Mouse (Mus musculus) liver, embryonic 15.5 days (tissue): ENCODE measurements around the gene Ntf3. TPM values are rescaled to one million over a fixed set of nuclear protein-coding genes. Genes with fewer than 3 reads are reported as not detected.

Experiments
- ATAC-seq: fragments of 200-750 bp; cut with Nextera tagmentation; 2 replicates; pipeline ENCODE4 v1.8.0; 2017; ENCODE audit warnings: moderate number of reproducible peaks, mild to moderate bottlenecking, moderate library complexity; ENCODE audit not compliant: insufficient read depth
- H3K27ac ChIP-seq: fragments of 300-500 bp; sonication (generic); replicated peaks from 2 replicates; pipeline ENCODE4 v1.5.1; 2015; ENCODE audit warnings: mild to moderate bottlenecking, inconsistent platforms
- H3K27me3 ChIP-seq: fragments of 300-500 bp; sonication (generic); 2 replicates; pipeline ENCODE4 v1.6.1; 2015; ENCODE audit warnings: mild to moderate bottlenecking, inconsistent platforms
- H3K36me3 ChIP-seq: fragments of 300-500 bp; sonication (generic); replicated peaks from 2 replicates; pipeline ENCODE4 v1.6.1; 2015; ENCODE audit warnings: moderate library complexity, mild to moderate bottlenecking, inconsistent platforms
- H3K4me1 ChIP-seq: fragments of 300-500 bp; sonication (generic); replicated peaks from 2 replicates; pipeline ENCODE4 v1.6.1; 2015; ENCODE audit warnings: inconsistent platforms
- H3K4me2 ChIP-seq: fragments of 300-500 bp; sonication (generic); 2 replicates; pipeline ENCODE4 v1.6.1; 2015; ENCODE audit warnings: moderate library complexity, mild to moderate bottlenecking, inconsistent platforms
- H3K4me3 ChIP-seq: fragments of 300-500 bp; sonication (generic); replicated peaks from 2 replicates; pipeline ENCODE4 v1.5.1; 2015; ENCODE audit warnings: mild to moderate bottlenecking, inconsistent platforms
- H3K9ac ChIP-seq: fragments of 300-500 bp; sonication (generic); 2 replicates; pipeline ENCODE4 v1.6.1; 2015; ENCODE audit warnings: moderate library complexity, mild to moderate bottlenecking, inconsistent platforms
- H3K9me3 ChIP-seq: fragments of 300-500 bp; sonication (generic); replicated peaks from 2 replicates; pipeline ENCODE4 v1.6.1; 2016; ENCODE audit warnings: inconsistent platforms
- WGBS: fragments of 180-500 bp; shearing (Covaris S2); methylation state at CpG from one replicate; pipeline ENCODE4 v1.1.7; 2015; ENCODE audit warnings: mixed read lengths; ENCODE audit not compliant: insufficient replicate concordance; 5-methylcytosine and 5-hydroxymethylcytosine counted together
- polyA plus RNA-seq: library from polyadenylated mRNA; unstranded; fragments of >200 nt; fragmentation: Nextera tagmentation; extraction: Ambion mirVana; gene quantifications from 2 replicates; pipeline ENCODE4 v1.2.1, GENCODE M21; 2015

The Ntf3 gene
- polyA plus RNA-seq, 1 experiment from 2014 or later = 0.30 TPM

DNA sequence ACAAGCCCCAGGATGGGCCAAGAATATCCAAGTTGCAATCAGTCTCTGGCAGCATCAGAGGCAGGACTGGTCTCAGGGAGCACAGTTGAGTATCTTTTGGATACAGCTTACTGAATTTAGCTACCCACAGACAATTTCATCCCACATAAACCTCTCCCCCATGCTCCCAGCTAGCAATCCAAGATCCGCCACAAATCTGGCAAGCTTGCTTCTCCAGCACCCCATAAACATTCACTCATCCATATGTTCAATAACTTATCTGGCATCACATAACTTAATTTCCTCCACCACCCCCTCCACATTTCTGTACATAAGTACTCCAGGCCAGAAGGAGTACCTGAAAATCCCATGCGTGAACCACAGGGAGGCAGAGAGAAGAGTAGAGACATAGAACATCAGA lies 10.8 kb downstream of the Ntf3 start:
- no peak overlapping the region for H3K4me3 ChIP-seq
- no peak overlapping the region for H3K27ac ChIP-seq
- H3K9me3 ChIP-seq = no peaks in the 10 kb centered on the region
- H3K4me2 ChIP-seq = no peak overlapping the region
- H3K27me3 ChIP-seq = no peaks in the 10 kb centered on the region
- no peak overlapping the region for H3K9ac ChIP-seq
- 65% methylated on average over 2 of the region's 2 CpGs for WGBS
- no peaks in the 10 kb centered on the region for H3K4me1 ChIP-seq
- no peak for ATAC-seq
- H3K36me3 ChIP-seq = no peaks in the 10 kb centered on the region

DNA sequence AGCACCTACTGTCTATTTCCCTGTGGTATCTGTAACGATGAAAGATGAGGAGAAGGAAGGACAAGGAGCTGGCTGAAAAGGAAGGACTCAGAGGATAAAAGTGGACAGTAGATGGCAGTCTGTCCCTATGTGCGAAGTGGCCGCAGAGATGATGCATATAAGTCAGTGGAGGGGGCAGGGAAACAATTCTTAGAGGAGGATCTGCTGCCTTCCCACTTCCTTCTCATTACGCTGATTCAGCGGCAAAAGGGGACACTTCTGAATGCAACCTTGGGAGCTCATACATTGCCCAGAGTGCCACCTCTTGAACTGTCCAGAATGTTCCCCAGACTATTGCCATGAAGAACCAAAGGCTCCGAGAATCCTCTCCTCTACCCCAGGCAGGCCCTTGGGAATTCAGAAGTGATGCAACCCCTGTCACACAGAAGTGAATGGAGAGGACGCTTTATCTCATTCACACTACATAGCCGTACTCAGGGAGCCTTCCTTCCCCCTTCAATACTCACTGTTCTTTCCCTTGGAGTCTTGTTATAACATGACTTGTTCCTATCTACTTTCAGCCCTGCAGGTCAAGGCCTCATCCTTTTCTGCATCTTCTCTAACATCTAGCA lies 12.2 kb downstream of the Ntf3 start:
- no peaks in the 10 kb centered on the region for H3K4me1 ChIP-seq
- no peaks in the 10 kb centered on the region for H3K9me3 ChIP-seq
- no peak for ATAC-seq
- H3K36me3 ChIP-seq = no peaks in the 10 kb centered on the region
- H3K9ac ChIP-seq = no peak overlapping the region
- 22% methylated on average over 8 of the region's 8 CpGs for WGBS
- no peak overlapping the region for H3K4me3 ChIP-seq
- no peak overlapping the region for H3K27ac ChIP-seq
- no peak overlapping the region for H3K4me2 ChIP-seq
- no peaks in the 10 kb centered on the region for H3K27me3 ChIP-seq

DNA sequence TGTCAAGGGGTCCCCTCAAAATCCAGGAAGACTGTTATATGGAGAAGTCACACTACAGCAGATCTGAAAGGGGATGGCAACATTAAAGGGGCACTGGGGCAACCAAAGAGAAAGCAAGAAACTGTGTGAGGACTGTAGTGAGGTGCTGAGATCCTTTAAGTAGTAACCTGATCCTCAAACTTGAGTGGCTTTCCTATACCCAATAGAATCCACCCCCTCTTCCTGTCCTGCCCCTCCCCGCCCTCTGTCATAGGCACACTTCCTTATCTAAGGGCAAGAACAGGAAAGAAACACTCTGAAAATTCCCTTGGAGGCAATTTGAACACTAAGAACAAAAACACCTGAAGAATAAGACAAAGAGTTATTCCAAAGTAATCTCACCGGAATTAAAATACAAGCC lies 13.6 kb downstream of the Ntf3 start:
- Histone ChIP-seq H3K4me1 (no peaks in the 10 kb centered on the region), H3K4me2 (no peak overlapping the region), H3K9ac (no peak overlapping the region), H3K27me3 (no peaks in the 10 kb centered on the region), H3K9me3 (no peaks in the 10 kb centered on the region), H3K36me3 (no peaks in the 10 kb centered on the region), H3K4me3 (no peak overlapping the region), H3K27ac (no peak overlapping the region)
- WGBS = 43% methylated on average over 2 of the region's 2 CpGs
- ATAC-seq = no peak

DNA sequence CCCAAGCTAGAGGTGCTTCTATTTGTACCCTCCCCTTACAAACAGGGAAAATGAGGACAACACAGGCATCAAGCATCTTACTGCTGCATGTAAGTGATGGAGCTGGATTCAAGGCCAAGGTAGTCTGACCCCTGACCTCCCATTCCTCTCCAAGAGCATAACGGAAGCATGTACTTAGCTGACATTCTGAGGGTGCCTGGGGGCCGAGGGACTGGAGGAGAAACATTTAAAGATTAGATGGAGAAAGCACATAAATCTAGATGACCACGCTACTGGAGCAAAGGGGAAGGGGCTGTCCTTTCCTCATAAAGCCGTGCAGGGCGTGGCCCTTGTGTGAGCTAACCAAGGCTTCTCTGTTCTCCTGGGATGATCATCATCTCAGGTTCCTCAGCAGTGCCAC lies 23.1 kb downstream of the Ntf3 start:
- H3K9ac ChIP-seq = no peak overlapping the region
- ATAC-seq = no peak
- no peak overlapping the region for H3K4me2 ChIP-seq
- WGBS = 57% methylated on average over 5 of the region's 5 CpGs
- H3K36me3 ChIP-seq = no peaks in the 10 kb centered on the region
- no peak overlapping the region for H3K27ac ChIP-seq
- H3K4me3 ChIP-seq = no peak overlapping the region
- H3K4me1 ChIP-seq = no peaks in the 10 kb centered on the region
- no peaks in the 10 kb centered on the region for H3K9me3 ChIP-seq
- no peaks in the 10 kb centered on the region for H3K27me3 ChIP-seq

DNA sequence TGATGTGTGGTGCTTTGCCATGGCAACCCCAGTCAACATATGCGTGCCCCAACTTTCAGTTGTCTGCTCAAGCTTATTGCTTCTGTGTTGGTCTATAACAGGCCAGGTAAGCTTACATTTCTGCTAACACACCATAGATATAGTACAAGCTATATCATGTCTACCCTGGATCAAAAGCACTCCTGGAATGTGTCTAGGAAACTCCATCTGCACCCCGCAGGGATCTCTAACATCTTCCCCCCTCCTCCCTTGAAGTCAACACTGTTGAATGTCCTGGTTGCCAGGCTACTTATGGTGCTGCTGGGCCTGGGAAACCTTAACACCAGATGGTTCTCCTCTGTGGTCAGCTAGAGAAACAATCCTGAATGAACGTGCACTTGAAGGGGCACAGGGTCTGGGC lies 24.0 kb downstream of the Ntf3 start:
- Histone ChIP-seq H3K4me2 (no peak overlapping the region), H3K4me3 (no peak overlapping the region), H3K9me3 (no peaks in the 10 kb centered on the region), H3K27me3 (no peaks in the 10 kb centered on the region), H3K27ac (no peak overlapping the region), H3K4me1 (no peaks in the 10 kb centered on the region), H3K9ac (no peak overlapping the region), H3K36me3 (no peaks in the 10 kb centered on the region)
- WGBS = 57% methylated on average over 3 of the region's 3 CpGs
- ATAC-seq = no peak

DNA sequence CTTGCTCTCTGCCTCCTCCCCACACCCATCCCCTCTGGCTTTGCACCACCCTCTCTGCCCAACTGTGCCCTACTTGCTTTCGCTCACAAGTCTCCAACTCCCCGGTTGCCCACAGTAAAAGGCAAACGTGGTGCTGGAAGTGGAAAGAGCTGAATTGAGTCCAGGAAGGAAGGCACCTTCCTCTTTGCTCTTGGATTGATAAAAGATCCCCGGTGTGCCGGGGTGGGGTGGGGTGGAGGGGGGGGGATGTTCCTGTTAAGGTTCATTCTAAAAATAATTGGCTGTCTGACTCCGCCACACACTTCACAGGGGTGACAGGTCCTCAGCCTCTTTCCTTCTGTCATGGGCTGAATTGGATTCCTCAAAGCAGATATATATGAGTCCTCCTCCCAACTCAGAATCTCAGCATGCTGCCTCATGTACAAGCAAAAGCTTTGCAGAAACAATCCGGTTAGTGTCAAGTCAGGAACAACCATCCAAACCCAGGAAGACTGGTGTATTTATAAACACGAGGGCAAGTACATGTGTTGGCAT lies 24.6 kb downstream of the Ntf3 start:
- Histone ChIP-seq H3K4me2 (no peak overlapping the region), H3K36me3 (no peaks in the 10 kb centered on the region), H3K9ac (no peak overlapping the region), H3K4me3 (no peak overlapping the region), H3K4me1 (no peaks in the 10 kb centered on the region), H3K27me3 (no peaks in the 10 kb centered on the region), H3K27ac (no peak overlapping the region), H3K9me3 (no peaks in the 10 kb centered on the region)
- 33% methylated on average over 8 of the region's 8 CpGs for WGBS
- ATAC-seq = no peak

DNA sequence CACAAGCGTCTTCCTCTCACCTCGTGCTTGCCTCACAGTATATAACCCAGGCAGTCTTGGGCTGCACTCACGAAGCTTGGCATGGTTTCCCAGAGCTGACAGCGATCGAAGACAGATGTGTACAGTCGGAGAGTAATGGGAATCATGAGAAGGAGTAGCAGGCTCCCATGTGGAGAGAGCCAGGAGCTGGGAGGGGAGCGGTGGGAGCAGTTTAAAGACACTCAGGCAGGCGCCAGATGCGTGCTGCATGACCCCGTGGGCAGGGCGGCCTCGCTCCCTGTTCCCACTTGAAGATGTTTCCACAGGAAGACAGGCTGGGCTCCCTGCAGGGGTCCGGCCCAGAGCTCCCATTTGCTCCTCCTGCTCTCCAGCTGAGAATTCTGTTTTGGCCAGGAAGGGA lies 25.2 kb downstream of the Ntf3 start:
- Histone ChIP-seq H3K27me3 (no peaks in the 10 kb centered on the region), H3K36me3 (no peaks in the 10 kb centered on the region), H3K4me2 (no peak overlapping the region), H3K4me1 (no peaks in the 10 kb centered on the region), H3K4me3 (no peak overlapping the region), H3K27ac (no peak overlapping the region), H3K9ac (no peak overlapping the region), H3K9me3 (no peaks in the 10 kb centered on the region)
- WGBS = 38% methylated on average over 13 of the region's 13 CpGs
- no peak for ATAC-seq

DNA sequence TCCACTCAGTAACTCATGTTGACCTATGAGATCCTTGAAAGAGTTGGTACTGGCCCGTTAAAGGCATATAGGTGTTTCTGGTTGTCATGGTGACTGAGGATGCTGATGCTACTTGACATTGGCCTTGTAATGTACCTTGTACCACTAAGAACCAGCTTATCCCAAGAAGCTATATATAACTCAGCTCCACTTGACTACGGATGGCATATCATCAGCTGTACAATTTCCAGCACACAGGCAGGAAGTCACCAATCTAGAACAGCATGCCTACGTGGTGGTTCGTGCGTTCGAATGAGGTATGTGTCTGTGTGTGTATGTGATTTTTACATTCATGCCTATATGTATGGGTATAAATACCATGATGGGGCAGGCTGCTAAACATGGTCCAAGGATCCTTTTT lies 25.7 kb downstream of the Ntf3 start:
- Histone ChIP-seq H3K36me3 (no peaks in the 10 kb centered on the region), H3K9ac (no peak overlapping the region), H3K4me1 (no peaks in the 10 kb centered on the region), H3K9me3 (no peaks in the 10 kb centered on the region), H3K27ac (no peak overlapping the region), H3K4me3 (no peak overlapping the region), H3K27me3 (no peaks in the 10 kb centered on the region), H3K4me2 (no peak overlapping the region)
- 60% methylated on average over 6 of the region's 6 CpGs for WGBS
- no peak for ATAC-seq

DNA sequence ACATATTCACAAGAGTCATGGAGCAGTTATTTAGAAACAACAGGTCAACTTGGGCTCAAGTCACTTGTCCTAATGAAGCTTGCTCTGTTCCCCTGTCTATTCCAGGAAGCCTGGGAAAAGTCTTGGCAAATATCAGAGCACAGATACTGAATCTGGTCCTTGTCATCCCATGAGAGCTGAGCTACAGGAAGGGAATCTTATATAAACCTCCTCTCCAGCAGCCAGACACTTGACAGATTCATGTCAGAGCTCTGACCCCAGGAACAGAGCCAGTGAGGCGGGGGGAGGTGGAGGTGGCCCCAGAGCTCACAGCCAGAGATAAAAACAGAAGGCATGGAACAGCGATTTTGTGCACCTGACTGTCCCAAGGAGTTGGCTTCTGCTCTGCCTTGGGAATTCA lies 26.3 kb downstream of the Ntf3 start:
- no peak for ATAC-seq
- Histone ChIP-seq H3K27ac (no peak overlapping the region), H3K4me3 (no peak overlapping the region), H3K9me3 (no peaks in the 10 kb centered on the region), H3K4me2 (no peak overlapping the region), H3K9ac (no peak overlapping the region), H3K27me3 (no peaks in the 10 kb centered on the region), H3K4me1 (no peaks in the 10 kb centered on the region), H3K36me3 (no peaks in the 10 kb centered on the region)
- 48% methylated on average over 2 of the region's 2 CpGs for whole genome bisulfite sequencing

DNA sequence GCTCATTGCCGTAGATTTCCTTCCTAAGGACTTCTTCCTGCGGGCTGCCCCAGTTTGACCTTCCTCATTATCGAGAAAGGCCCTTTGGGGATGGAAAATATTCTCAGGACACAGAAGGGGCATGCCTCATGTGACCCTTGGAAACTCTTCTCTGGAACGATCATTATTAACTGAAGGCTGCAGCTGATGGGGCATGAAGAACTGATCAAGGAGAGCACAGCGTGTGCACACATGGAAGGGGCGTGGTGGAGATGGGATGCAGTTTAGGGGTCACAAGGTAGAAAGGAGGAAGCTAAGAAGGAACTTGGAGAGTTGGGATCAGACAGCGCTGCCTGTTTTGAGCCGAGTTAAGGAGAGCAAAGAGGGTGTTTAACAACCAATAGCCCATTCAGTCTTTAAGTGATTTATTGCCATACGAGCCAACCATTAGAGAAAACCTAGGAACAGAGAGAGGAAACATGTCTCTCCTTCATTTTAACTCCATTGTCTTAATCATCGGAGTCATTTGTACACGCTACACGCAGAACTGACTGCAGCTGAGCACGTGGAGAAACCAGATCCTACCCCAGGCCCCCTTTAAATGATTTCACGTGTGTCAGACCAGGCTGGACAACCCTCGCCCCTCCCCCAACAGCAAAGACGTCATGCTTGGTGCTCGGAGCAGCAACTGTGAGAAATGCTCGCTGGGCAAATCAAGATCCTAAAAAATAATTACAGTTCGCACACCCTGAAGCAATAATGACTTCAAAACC lies 32.4 kb downstream of the Ntf3 start:
- no peaks in the 10 kb centered on the region for H3K36me3 ChIP-seq
- no peaks in the 10 kb centered on the region for H3K27me3 ChIP-seq
- H3K9me3 ChIP-seq = no peaks in the 10 kb centered on the region
- 53% methylated on average over 19 of the region's 19 CpGs for WGBS
- H3K27ac ChIP-seq = no peak overlapping the region
- no peak overlapping the region for H3K4me2 ChIP-seq
- no peak for ATAC-seq
- no peaks in the 10 kb centered on the region for H3K4me1 ChIP-seq
- H3K4me3 ChIP-seq = no peak overlapping the region
- H3K9ac ChIP-seq = no peak overlapping the region

DNA sequence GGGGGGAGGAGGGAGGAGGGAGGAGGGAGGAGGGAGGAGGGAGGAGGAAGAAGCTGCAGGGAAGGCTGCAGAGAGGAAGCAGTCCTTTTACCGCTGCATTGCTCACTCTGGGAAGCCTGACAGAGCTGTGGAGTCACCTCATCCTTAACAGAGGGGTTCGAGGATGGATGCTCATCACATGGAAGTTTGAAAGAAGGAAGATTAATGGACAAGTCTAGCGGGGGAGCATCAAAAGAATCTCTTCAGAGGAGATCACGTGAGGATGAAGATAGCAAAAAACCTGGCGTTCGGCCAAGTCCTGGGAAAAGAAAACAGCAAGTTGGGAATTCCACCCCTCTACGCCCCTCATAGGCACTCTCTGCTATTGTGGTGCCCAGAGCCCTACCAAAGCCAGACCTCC lies 38.5 kb downstream of the Ntf3 start:
- Histone ChIP-seq H3K4me2 (no peak overlapping the region), H3K9me3 (no peaks in the 10 kb centered on the region), H3K27me3 (no peaks in the 10 kb centered on the region), H3K27ac (no peak overlapping the region), H3K4me3 (no peak overlapping the region), H3K36me3 (no peaks in the 10 kb centered on the region), H3K9ac (no peak overlapping the region), H3K4me1 (no peaks in the 10 kb centered on the region)
- no peak for ATAC-seq
- 58% methylated on average over 7 of the region's 7 CpGs for WGBS

DNA sequence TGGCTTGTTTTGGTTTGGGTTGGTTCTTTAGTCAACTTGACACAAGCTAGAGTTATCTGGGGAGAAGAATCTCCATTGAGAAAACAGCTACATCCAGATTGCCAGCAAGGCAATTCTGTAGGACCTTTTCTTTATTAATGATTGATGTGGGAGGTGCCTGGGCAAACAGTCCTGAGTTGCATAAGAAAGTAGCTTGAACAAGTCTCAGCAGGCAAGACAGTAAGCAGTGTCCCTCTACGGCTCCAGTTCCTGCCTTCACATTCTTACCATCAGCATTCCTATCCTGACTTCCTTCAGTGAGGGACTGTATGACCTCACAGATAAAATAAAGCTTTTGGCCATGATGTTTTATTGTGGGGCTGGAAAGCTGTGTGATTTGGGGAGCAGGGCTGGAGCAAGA lies 48.5 kb downstream of the Ntf3 start:
- ATAC-seq = no peak
- WGBS = 66% methylated on average over 1 of the region's 1 CpGs
- Histone ChIP-seq H3K27ac (no peak overlapping the region), H3K4me1 (no peaks in the 10 kb centered on the region), H3K27me3 (no peaks in the 10 kb centered on the region), H3K4me3 (no peak overlapping the region), H3K9me3 (no peaks in the 10 kb centered on the region), H3K4me2 (no peak overlapping the region), H3K36me3 (no peaks in the 10 kb centered on the region), H3K9ac (no peak overlapping the region)
